Mouse (Mus musculus) frontal cortex, postnatal 25 days (tissue): ENCODE measurements at regions not wholly inside any gene's neighbourhood (a gene's known extent, or its start where the extent isn't known, plus 50 kb on each side); places are given as distances from the start of the nearest gene placed in this dataset.

Source experiments
- DNase-seq, 2 experiments: peaks; one replicate each; pipeline ENCODE4 v3.0.0; 2022; ENCODE audit warnings: low spot score in 2 of 2

- DNase-seq = no peak
Measured at GRCm38 (mm10) chr2:51014232-51014631, 134.7 kb downstream of the Rnd3 start.

- no peak for DNase-seq
Measured at GRCm38 (mm10) chr2:51013090-51013489, 135.8 kb downstream of the Rnd3 start.

GRCm38 (mm10) chr2:51008251-51008533 lies 140.7 kb downstream of the Rnd3 start:
- DNase-seq = no peak

GRCm38 (mm10) chr2:51007409-51008250 lies 141.3 kb downstream of the Rnd3 start:
- DNase-seq = no peak

- no peak for DNase-seq
Measured at GRCm38 (mm10) chr2:51006818-51007217, 142.1 kb downstream of the Rnd3 start.

- no peak for DNase-seq
Measured at GRCm38 (mm10) chr2:51001548-51001947, 147.4 kb downstream of the Rnd3 start.

GRCm38 (mm10) chr2:50983883-50984410 lies 165.0 kb downstream of the Rnd3 start:
- no peak for DNase-seq

GRCm38 (mm10) chr2:50982571-50982970 lies 166.3 kb downstream of the Rnd3 start:
- no peak for DNase-seq

GRCm38 (mm10) chr2:50978356-50978755 lies 170.6 kb downstream of the Rnd3 start:
- no peak for DNase-seq

- peak in 1 of 2 experiments; percentile 23 for DNase-seq
Measured at GRCm38 (mm10) chr2:50971131-50971825, 177.6 kb downstream of the Rnd3 start.

- no peak for DNase-seq
Measured at GRCm38 (mm10) chr2:50968382-50968781, 180.5 kb downstream of the Rnd3 start.

GRCm38 (mm10) chr2:50967826-50968225 lies 181.1 kb downstream of the Rnd3 start:
- DNase-seq = no peak

GRCm38 (mm10) chr2:50967133-50967532 lies 181.8 kb downstream of the Rnd3 start:
- DNase-seq = no peak

GRCm38 (mm10) chr2:50965485-50966017 lies 183.4 kb downstream of the Rnd3 start:
- DNase-seq = no peak

- no peak for DNase-seq
Measured at GRCm38 (mm10) chr2:50964062-50964461, 184.8 kb downstream of the Rnd3 start.

GRCm38 (mm10) chr2:50961049-50961448 lies 187.9 kb downstream of the Rnd3 start:
- DNase-seq = no peak

- DNase-seq = no peak
Measured at GRCm38 (mm10) chr2:50959323-50959722, 189.6 kb downstream of the Rnd3 start.

GRCm38 (mm10) chr2:50954361-50955066 lies 194.4 kb downstream of the Rnd3 start:
- DNase-seq = no peak

GRCm38 (mm10) chr2:50951027-50951426 lies 197.9 kb downstream of the Rnd3 start:
- no peak for DNase-seq

GRCm38 (mm10) chr2:50949717-50950116 lies 199.2 kb downstream of the Rnd3 start:
- DNase-seq = no peak

- no peak for DNase-seq
Measured at GRCm38 (mm10) chr2:50945526-50945925, 203.4 kb downstream of the Rnd3 start.

GRCm38 (mm10) chr2:50943180-50943579 lies 205.7 kb downstream of the Rnd3 start:
- DNase-seq = no peak
